Mouse (Mus musculus) forebrain, embryonic 14.5 days (tissue): ENCODE measurements at regions not wholly inside any gene's neighbourhood (a gene's known extent, or its start where the extent isn't known, plus 50 kb on each side); places are given as distances from the start of the nearest gene placed in this dataset.

Experiments
- ATAC-seq: fragments of 200-750 bp; cut with Nextera tagmentation; 2 replicates; pipeline ENCODE4 v1.8.0; 2017; ENCODE audit warnings: mild to moderate bottlenecking, moderate library complexity
- DNase-seq: peaks from one replicate; pipeline ENCODE4 v3.0.0-alpha.2; 2015; ENCODE audit warnings: low spot score
- H3K27ac ChIP-seq: fragments of 300-500 bp; sonication (generic); 2 replicates; pipeline ENCODE4 v1.5.1; 2014; ENCODE audit warnings: low read depth, mild to moderate bottlenecking, control low read depth, low read length, moderate library complexity
- H3K27me3 ChIP-seq: fragments of 300-500 bp; sonication (generic); replicated peaks from 2 replicates; pipeline ENCODE4 v1.6.1; 2014; ENCODE audit warnings: low read length, control low read depth, mixed read lengths; ENCODE audit not compliant: control insufficient read depth, insufficient read depth
- H3K36me3 ChIP-seq: fragments of 300-500 bp; sonication (generic); 2 replicates; pipeline ENCODE4 v1.6.1; 2014; ENCODE audit warnings: low read length, control low read depth; ENCODE audit not compliant: control insufficient read depth, insufficient read depth
- H3K4me1 ChIP-seq: fragments of 300-500 bp; sonication (generic); 2 replicates; pipeline ENCODE4 v1.6.1; 2014; ENCODE audit warnings: antibody characterized with exemption, low read length, control low read depth; ENCODE audit not compliant: control insufficient read depth, insufficient read depth
- H3K4me2 ChIP-seq: fragments of 300-500 bp; sonication (generic); 2 replicates; pipeline ENCODE4 v1.6.1; 2014; ENCODE audit warnings: mild to moderate bottlenecking, control low read depth, low read length
- H3K4me3 ChIP-seq: fragments of 300-500 bp; sonication (generic); 2 replicates; pipeline ENCODE4 v1.5.1; 2014; ENCODE audit warnings: low read depth, low read length, control low read depth
- H3K9ac ChIP-seq: fragments of 300-500 bp; sonication (generic); 2 replicates; pipeline ENCODE4 v1.6.1; 2014; ENCODE audit warnings: mild to moderate bottlenecking, low read length, control low read depth, moderate library complexity
- H3K9me3 ChIP-seq: fragments of 300-500 bp; sonication (generic); replicated peaks from 2 replicates; pipeline ENCODE4 v1.6.1; 2016; ENCODE audit warnings: low read length, control low read depth, mixed read lengths; ENCODE audit not compliant: control insufficient read depth
- WGBS: fragments of 180-500 bp; shearing (Covaris S2); extraction: QIAGEN DNeasy Blood & Tissue Kit; methylation state at CpG from one replicate; pipeline ENCODE4 v1.1.7; 2014; 5-methylcytosine and 5-hydroxymethylcytosine counted together

DNA sequence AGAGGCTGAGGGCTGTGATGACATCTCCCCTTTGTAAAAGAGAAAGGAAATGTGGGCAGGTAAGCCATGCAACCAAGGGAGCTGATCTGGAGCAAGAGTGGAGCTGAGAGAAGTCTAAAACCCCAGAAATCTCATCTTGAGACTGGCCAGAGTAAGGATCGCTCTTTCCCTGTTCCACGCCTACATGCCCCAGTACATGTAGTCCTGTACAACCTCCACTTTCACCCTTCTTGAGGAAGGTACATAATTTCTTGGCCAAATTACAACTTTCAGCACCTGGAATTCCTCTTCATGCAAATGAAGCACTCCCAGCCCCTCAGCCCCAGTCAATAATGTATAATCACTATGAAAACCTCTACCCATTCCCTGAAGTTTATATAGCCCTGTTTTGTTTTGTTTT, 60.2 kb upstream of the Cox10 start:
- Histone ChIP-seq H3K9ac (no peak overlapping the region), H3K4me2 (no peak overlapping the region), H3K9me3 (no peaks in the 10 kb centered on the region), H3K27ac (no peak overlapping the region), H3K4me3 (no peak overlapping the region), H3K4me1 (no peaks in the 10 kb centered on the region), H3K27me3 (no peaks in the 10 kb centered on the region), H3K36me3 (no peaks in the 10 kb centered on the region)
- no peak for DNase-seq
- no peak for ATAC-seq
- 100% methylated on average over 2 of the region's 2 CpGs for WGBS

DNA sequence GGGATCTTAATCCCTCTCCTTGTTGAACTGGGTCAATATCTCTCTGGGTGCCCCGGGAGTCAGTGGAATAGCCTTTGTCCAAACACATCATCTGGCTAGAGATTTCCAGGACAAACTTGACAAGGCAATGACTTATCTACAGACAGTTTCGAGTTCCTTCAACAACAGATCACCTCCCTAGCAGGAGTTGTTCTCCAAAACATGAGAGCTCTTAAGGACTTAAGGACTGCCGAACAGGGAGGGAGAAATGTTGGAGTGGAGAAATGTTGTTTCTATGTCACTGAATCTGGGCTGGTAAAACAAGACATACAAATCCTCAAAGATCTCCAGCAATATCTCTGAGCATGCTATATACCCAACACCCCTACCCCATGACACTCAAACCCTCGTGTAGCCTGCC, 59.7 kb upstream of the Cox10 start:
- 77% methylated on average over 4 of the region's 4 CpGs for WGBS
- Histone ChIP-seq H3K36me3 (no peaks in the 10 kb centered on the region), H3K4me2 (no peak overlapping the region), H3K27ac (no peak overlapping the region), H3K9me3 (no peaks in the 10 kb centered on the region), H3K4me1 (no peaks in the 10 kb centered on the region), H3K4me3 (no peak overlapping the region), H3K9ac (no peak overlapping the region), H3K27me3 (no peaks in the 10 kb centered on the region)
- ATAC-seq, result no peak
- DNase-seq, result no peak

DNA sequence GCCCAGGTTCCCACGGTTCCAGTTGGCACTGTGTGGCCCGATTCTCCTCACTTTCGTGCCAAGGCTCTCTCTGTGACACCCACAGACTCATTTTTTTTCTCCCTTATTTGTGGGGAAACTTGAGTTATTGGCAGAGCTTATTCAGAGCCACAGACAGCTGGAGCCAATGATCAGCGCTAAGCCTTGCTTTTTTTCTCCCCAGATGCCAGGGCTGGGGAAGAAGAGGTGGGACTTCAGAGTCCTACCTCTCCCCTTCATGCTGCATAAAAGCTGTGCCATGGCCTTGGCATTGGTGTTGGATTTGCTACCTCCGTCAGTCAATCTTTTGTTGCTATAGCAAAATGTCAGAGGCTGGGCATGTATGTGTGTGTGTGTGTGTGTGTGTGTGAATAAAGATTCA, 56.5 kb upstream of the Cox10 start:
- Histone ChIP-seq H3K4me2 (no peak overlapping the region), H3K4me3 (no peak overlapping the region), H3K9me3 (no peaks in the 10 kb centered on the region), H3K27ac (no peak overlapping the region), H3K36me3 (no peaks in the 10 kb centered on the region), H3K9ac (no peak overlapping the region), H3K27me3 (no peaks in the 10 kb centered on the region), H3K4me1 (no peaks in the 10 kb centered on the region)
- DNase-seq (no peak), ATAC-seq (no peak)
- 93% methylated on average over 5 of the region's 5 CpGs for WGBS

DNA sequence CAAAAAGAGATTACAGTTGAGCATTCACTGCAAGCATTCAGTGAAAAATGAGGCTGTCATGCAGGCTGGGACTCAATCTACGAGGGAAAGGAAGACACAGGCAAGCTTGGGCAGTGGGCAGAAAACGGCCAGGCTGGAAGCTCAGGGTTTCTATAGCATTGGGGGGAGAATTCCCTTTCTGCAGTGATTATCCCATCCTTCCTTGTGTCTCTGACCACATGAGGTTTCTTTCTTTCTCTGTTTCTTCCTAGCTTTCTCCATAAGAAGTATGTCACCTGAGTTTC, 56.0 kb upstream of the Cox10 start:
- no peak overlapping the region for H3K9ac ChIP-seq
- WGBS, result 60% methylated on average over 2 of the region's 2 CpGs
- ATAC-seq, result no peak
- no peak overlapping the region for H3K4me3 ChIP-seq
- H3K4me1 ChIP-seq, result no peaks in the 10 kb centered on the region
- no peaks in the 10 kb centered on the region for H3K36me3 ChIP-seq
- H3K27me3 ChIP-seq, result no peaks in the 10 kb centered on the region
- no peak for DNase-seq
- H3K27ac ChIP-seq, result no peak overlapping the region
- no peak overlapping the region for H3K4me2 ChIP-seq
- no peaks in the 10 kb centered on the region for H3K9me3 ChIP-seq

DNA sequence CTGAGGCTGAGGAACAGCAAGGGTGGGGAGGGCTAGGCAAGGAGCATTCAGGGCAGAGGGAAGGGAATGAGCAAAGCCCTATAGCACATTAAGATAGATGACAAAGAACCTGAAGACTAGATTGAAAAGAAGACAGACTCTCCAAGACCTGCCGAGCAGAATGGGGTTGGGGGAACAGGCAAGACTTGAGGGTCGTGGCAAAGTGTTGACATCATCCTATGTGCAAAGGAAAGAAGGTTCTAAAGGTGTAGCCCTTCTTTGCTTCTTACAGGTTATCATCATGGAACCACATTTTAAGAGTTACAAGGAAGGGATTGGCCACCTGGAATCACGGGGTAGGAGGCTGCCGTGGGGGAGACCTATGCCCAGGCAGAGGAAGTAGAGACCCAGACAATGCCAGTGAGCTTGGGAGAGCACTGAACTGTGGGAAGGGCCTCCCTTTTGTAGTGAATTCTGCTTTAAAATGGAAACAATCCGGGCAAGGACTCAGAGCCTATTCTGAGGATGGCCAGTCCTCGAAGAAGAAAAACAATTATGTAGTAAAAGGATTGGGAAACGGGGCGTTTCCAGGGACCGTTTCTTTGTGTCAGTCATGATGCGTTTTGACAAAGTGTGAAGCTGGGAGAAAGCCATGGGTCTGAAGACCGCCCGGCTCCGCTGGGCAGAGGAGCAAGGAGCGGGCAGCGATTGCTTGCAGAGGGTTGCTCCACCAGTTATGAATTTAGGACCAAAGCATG, 55.5 kb upstream of the Cox10 start:
- Histone ChIP-seq H3K4me2 (no peak overlapping the region), H3K4me3 (no peak overlapping the region), H3K27me3 (no peaks in the 10 kb centered on the region), H3K9ac (no peak overlapping the region), H3K36me3 (no peaks in the 10 kb centered on the region), H3K9me3 (no peaks in the 10 kb centered on the region), H3K4me1 (no peaks in the 10 kb centered on the region), H3K27ac (no peak overlapping the region)
- no peak for ATAC-seq
- DNase-seq, result no peak
- 51% methylated on average over 15 of the region's 15 CpGs for WGBS
